Mouse (Mus musculus): Measurements from ENCODE around the gene Gnb3.
A peak's percentile ranks its signal among the peaks of the same experiment; 100 is the strongest.
"Not testable (repeated sequence)": the region's sequence is repeated elsewhere in the genome, so short reads cannot be mapped to it uniquely, and the experiment has no call there.

Gene Gnb3

GRCm38 (mm10) chr6:124814858-124815774 lies 25.0 kb downstream of the Gnb3 start:
- DNase-seq = no peak

- no peak for DNase-seq
Measured at GRCm38 (mm10) chr6:124814448-124814847, 25.6 kb downstream of the Gnb3 start.

- DNase-seq = peak; percentile 93
Measured at GRCm38 (mm10) chr6:124813933-124814332, 26.1 kb downstream of the Gnb3 start, which contains the start of gene Tpi1. TSS of gene Tpi1 (minus strand) at chr6:124814296.

GRCm38 (mm10) chr6:124813496-124813895 lies 26.6 kb downstream of the Gnb3 start:
- peak; percentile 67 for DNase-seq

- no peak for DNase-seq
Measured at GRCm38 (mm10) chr6:124812848-124813247, 27.2 kb downstream of the Gnb3 start.

GRCm38 (mm10) chr6:124811701-124812560 lies 28.1 kb downstream of the Gnb3 start:
- DNase-seq = peak; percentile 29

DNA sequence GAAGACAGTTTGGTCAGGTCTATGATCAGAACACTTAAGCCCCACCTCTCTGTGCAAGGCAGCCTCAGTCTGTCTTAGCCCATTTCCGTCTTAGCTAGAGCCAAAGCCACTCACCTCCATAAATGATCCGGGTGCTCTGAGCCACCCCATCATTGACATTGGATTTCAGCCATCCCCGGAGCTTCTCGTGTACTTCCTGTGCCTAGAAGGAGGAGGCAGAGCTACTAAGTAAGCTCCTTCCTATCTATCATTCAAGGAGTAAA lies 28.7 kb downstream of the Gnb3 start:
- DNase-seq = no peak

DNA sequence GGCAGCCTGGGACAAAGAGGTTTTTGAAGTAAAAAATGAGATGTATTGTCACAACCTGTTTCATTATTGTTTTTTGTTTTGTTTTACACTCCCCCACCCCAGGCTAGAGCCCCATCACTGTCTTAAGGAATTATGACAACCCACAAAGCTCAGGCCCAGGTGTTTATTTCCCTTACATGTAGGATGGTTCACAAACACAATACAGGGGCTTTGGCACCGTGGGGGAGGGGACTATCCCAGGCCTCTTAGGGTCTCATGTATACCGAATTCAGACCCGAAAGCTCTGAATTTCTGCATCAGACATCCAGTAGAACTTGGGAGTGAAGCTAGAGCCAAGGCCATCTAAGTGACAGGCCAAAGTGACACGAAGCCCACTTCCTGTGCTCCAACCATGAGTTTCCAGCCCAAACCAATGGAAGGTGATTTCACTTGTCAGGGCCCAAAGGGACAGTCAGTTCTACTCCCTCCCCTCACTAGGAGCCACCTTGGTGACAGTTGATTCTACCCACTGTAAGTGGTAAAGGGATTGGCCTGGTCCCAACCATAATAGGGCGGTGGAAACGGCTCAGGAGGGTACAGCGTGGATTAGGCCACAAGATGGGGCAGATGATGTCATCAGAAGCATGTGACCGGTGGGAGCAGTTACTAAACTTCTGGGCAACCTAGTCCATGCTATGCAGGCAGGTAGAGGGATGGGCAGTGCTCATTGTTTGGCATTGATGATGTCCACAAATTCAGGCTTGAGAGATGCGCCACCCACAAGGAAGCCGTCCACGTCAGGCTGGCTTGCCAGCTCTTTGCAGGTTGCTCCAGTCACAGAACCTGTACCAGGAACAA lies 29.3 kb downstream of the Gnb3 start:
- DNase-seq = not testable (repeated sequence)

- DNase-seq = peak; percentile 28
Measured at GRCm38 (mm10) chr6:124809775-124810538, 30.1 kb downstream of the Gnb3 start.

GRCm38 (mm10) chr6:124809052-124809774 lies 30.9 kb downstream of the Gnb3 start:
- peak; percentile 91 for DNase-seq

GRCm38 (mm10) chr6:124808358-124809012 lies 31.6 kb downstream of the Gnb3 start, which contains the start of gene Spsb2:
TSS of gene Spsb2 (plus strand) at chr6:124808661.
- DNase-seq = peak; percentile 86

- no peak for DNase-seq
Measured at GRCm38 (mm10) chr6:124807986-124808357, 32.1 kb downstream of the Gnb3 start.

GRCm38 (mm10) chr6:124807366-124807765 lies 32.7 kb downstream of the Gnb3 start:
- DNase-seq = no peak

- DNase-seq = no peak
Measured at GRCm38 (mm10) chr6:124806446-124807140, 33.5 kb downstream of the Gnb3 start.

GRCm38 (mm10) chr6:124805341-124806321 lies 34.4 kb downstream of the Gnb3 start:
- DNase-seq = peak; percentile 96

DNA sequence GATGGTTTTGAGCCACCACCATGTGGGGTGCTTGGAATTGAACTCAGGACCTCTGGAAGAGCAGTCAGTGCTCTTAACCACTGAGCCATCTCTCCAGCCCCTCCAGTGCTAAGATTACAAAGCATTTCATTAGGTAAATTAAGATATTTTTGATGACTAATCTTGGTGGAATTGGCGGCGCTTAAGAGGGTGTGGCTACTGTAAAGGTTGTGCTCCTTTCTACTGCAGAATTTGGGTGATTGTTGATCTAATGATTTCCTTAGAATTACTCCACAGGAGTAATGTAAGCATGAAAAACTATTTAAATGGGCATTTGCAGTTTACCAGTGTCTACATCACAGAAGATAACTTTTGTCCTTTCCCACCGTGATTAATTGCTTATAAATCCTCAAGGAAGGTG lies 35.7 kb downstream of the Gnb3 start:
- no peak for DNase-seq

- not testable (repeated sequence) for DNase-seq
Measured at GRCm38 (mm10) chr6:124803691-124804090, 36.4 kb downstream of the Gnb3 start.

GRCm38 (mm10) chr6:124803061-124803460 lies 37.0 kb downstream of the Gnb3 start:
- DNase-seq = no peak

DNA sequence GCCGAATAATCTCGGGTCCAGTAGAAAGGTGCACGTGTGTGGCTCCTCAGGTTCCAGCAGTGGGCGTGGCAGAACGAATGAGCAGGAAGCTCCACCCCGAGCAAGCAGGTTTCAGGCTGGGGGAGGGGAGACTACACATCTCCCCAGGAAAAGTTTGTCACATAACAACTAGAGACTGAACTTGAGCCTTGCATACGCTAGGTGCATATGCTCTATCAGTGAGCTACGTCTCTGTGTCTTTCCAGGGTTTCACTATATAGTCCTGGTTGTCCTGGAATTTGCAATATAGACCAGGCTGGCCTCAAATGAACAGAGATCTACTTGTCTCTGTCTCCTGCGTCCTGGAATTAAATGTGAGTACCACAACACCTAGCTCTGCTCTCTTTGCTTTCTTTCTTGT lies 37.7 kb downstream of the Gnb3 start:
- DNase-seq = peak; percentile 24

Measured in kidney, adult 18-20 months (tissue).